Mouse (Mus musculus): ENCODE measurements around the gene Fez1. TPM values are rescaled to one million over a fixed set of nuclear protein-coding genes. Genes with fewer than 3 reads are reported as not detected.

The Fez1 gene
- polyA plus RNA-seq, 1 experiment from 2014 or later, result 715 TPM

- Histone ChIP-seq H3K27me3 (replicated peaks; ENCODE audit: control insufficient read depth, insufficient read depth, low read length) (no peaks in the 10 kb centered on the region), H3K4me1 (replicated peaks; ENCODE audit: control insufficient read depth, insufficient read depth, low read length) (peaks cover 19% of the 10 kb centered on the region), H3K27ac (ENCODE audit: low read length) (no peak overlapping the region; the same call in 1 of the 2 replicates), H3K4me3 (replicated peaks; ENCODE audit: low read length) (no peak overlapping the region), H3K9me3 (ENCODE audit: control insufficient read depth, low read length) (no peaks in the 10 kb centered on the region), H3K9ac (replicated peaks; ENCODE audit: low read depth, low read length) (no peak overlapping the region), H3K4me2 (ENCODE audit: low read length) (no peak overlapping the region), H3K36me3 (ENCODE audit: control insufficient read depth, insufficient read depth) (no peaks in the 10 kb centered on the region)
- 76% methylated on average over 6 of the region's 6 CpGs for WGBS
- ATAC-seq, result no peak
Observed at GRCm38 (mm10) chr9:36831401-36831800, 9.7 kb downstream of the Fez1 start.

- Histone ChIP-seq H3K36me3 (ENCODE audit: control insufficient read depth, insufficient read depth) (no peaks in the 10 kb centered on the region), H3K27ac (ENCODE audit: low read length) (peak overlapping the region; percentile 94), H3K9ac (replicated peaks; ENCODE audit: low read depth, low read length) (peak overlapping the region; percentile 91), H3K4me1 (replicated peaks; ENCODE audit: control insufficient read depth, insufficient read depth, low read length) (peaks cover 21% of the 10 kb centered on the region), H3K4me2 (ENCODE audit: low read length) (peak overlapping the region; percentile 81), H3K9me3 (ENCODE audit: control insufficient read depth, low read length) (no peaks in the 10 kb centered on the region), H3K4me3 (replicated peaks; ENCODE audit: low read length) (peak overlapping the region; percentile 78), H3K27me3 (replicated peaks; ENCODE audit: control insufficient read depth, insufficient read depth, low read length) (no peaks in the 10 kb centered on the region)
- WGBS, result 0% methylated on average over 31 of the region's 32 CpGs
- peak; percentile 93 for ATAC-seq
Observed at GRCm38 (mm10) chr9:36832529-36832928, 10.9 kb downstream of the Fez1 start.

- Histone ChIP-seq H3K27me3 (replicated peaks; ENCODE audit: control insufficient read depth, insufficient read depth, low read length) (no peaks in the 10 kb centered on the region), H3K4me1 (replicated peaks; ENCODE audit: control insufficient read depth, insufficient read depth, low read length) (peaks cover 21% of the 10 kb centered on the region), H3K9ac (replicated peaks; ENCODE audit: low read depth, low read length) (peak overlapping the region; percentile 91), H3K36me3 (ENCODE audit: control insufficient read depth, insufficient read depth) (no peaks in the 10 kb centered on the region), H3K27ac (ENCODE audit: low read length) (peak overlapping the region; percentile 94), H3K4me2 (ENCODE audit: low read length) (peak overlapping the region; percentile 81), H3K4me3 (replicated peaks; ENCODE audit: low read length) (peak overlapping the region; percentile 78), H3K9me3 (ENCODE audit: control insufficient read depth, low read length) (no peaks in the 10 kb centered on the region)
- ATAC-seq, result peak; percentile 72
- WGBS, result under 1% methylated on average over 31 of the region's 31 CpGs
Observed at GRCm38 (mm10) chr9:36833043-36833881, 11.6 kb downstream of the Fez1 start.

- 0% methylated on average over 3 of the region's 3 CpGs for WGBS
- H3K36me3 ChIP-seq (ENCODE audit: control insufficient read depth, insufficient read depth), result no peaks in the 10 kb centered on the region
Observed at GRCm38 (mm10) chr9:36833914-36834313, 12.2 kb downstream of the Fez1 start.

DNA sequence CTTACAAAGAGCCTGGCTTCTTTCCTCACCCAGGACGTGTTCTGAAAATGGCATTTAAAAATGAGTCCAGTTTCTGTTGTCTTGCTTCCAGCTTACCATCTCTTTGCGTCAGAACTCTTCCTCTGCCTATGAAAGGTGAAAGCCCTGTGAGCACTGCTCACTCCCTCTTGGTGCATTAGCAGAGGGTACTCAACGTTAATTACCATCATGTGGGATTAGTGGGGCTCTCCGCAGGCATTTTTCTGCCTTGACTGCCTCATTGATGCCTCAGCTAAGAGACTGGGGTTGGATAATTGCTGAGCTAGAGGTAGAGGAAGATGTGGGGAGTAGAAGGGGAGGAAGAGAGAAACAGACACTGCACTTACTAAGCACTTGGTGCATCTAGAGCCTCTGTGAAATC lies 24.7 kb downstream of the Fez1 start:
- Histone ChIP-seq H3K4me1 (replicated peaks; ENCODE audit: control insufficient read depth, insufficient read depth, low read length) (no peaks in the 10 kb centered on the region), H3K27me3 (replicated peaks; ENCODE audit: control insufficient read depth, insufficient read depth, low read length) (no peaks in the 10 kb centered on the region), H3K4me3 (replicated peaks; ENCODE audit: low read length) (no peak overlapping the region), H3K27ac (ENCODE audit: low read length) (no peak overlapping the region), H3K4me2 (ENCODE audit: low read length) (no peak overlapping the region), H3K36me3 (ENCODE audit: control insufficient read depth, insufficient read depth) (peaks cover 44% of the 10 kb centered on the region), H3K9ac (replicated peaks; ENCODE audit: low read depth, low read length) (no peak overlapping the region), H3K9me3 (ENCODE audit: control insufficient read depth, low read length) (no peaks in the 10 kb centered on the region)
- ATAC-seq, result no peak
- WGBS, result 18% methylated on average over 4 of the region's 4 CpGs

More at GRCm38 (mm10) chr9:36833914-36834313, 12.2 kb downstream of the Fez1 start:
- Histone ChIP-seq H3K9me3 (ENCODE audit: control insufficient read depth, low read length) (no peaks in the 10 kb centered on the region), H3K27me3 (replicated peaks; ENCODE audit: control insufficient read depth, insufficient read depth, low read length) (no peaks in the 10 kb centered on the region), H3K4me2 (ENCODE audit: low read length) (peak overlapping the region; percentile 81), H3K4me1 (replicated peaks; ENCODE audit: control insufficient read depth, insufficient read depth, low read length) (peaks cover 21% of the 10 kb centered on the region), H3K27ac (ENCODE audit: low read length) (peak overlapping the region; percentile 94), H3K4me3 (replicated peaks; ENCODE audit: low read length) (peak overlapping the region; percentile 78), H3K9ac (replicated peaks; ENCODE audit: low read depth, low read length) (peak overlapping the region; percentile 91)
- peak; percentile 15 for ATAC-seq

DNA sequence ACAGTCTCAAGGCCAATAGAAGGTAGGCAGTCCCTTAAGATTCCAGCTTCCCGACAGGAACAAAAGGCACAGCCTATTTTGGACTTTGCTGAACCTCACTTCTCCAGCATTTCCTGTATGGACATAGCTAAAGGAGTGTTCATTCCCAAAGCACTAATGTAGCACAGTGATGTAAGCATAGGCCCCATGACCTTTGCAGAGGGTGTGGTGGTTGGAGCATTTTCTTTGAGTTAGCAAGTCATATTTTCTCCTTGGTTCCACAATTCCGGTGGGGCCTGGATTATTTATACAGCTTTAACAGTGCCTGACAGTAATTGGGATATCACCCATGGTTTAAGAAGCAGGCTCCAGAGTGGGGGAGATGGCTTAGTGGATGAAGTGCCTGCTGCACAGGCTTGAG lies 27.0 kb downstream of the Fez1 start:
- Histone ChIP-seq H3K27me3 (replicated peaks; ENCODE audit: control insufficient read depth, insufficient read depth, low read length) (no peaks in the 10 kb centered on the region), H3K4me3 (replicated peaks; ENCODE audit: low read length) (no peak overlapping the region), H3K9ac (replicated peaks; ENCODE audit: low read depth, low read length) (no peak overlapping the region), H3K27ac (ENCODE audit: low read length) (no peak overlapping the region), H3K36me3 (ENCODE audit: control insufficient read depth, insufficient read depth) (peaks cover 55% of the 10 kb centered on the region), H3K9me3 (ENCODE audit: control insufficient read depth, low read length) (no peaks in the 10 kb centered on the region), H3K4me1 (replicated peaks; ENCODE audit: control insufficient read depth, insufficient read depth, low read length) (no peaks in the 10 kb centered on the region), H3K4me2 (ENCODE audit: low read length) (no peak overlapping the region)
- WGBS, result 82% methylated on average over 2 of the region's 2 CpGs
- no peak for ATAC-seq

DNA sequence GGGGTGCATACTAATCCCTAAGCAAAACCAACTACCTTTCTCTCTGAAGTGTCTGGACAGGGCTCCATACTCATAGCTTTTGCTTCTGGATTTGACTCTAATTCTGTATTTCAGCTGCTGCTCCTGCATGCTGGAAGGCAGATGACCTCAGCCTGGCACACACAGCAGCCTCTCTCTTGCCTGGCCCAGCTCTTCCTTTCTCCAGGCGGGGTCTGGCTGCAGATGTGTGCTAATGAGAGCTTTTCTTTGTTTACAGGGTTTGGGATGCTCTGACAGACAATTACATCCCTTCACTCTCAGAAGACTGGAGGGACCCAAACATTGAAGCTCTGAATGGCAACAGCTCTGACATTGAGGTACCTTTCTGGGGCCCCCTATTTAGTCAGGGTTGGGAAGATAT lies 28.4 kb downstream of the Fez1 start:
- Histone ChIP-seq H3K9ac (replicated peaks; ENCODE audit: low read depth, low read length) (no peak overlapping the region), H3K27me3 (replicated peaks; ENCODE audit: control insufficient read depth, insufficient read depth, low read length) (no peaks in the 10 kb centered on the region), H3K27ac (ENCODE audit: low read length) (no peak overlapping the region), H3K9me3 (ENCODE audit: control insufficient read depth, low read length) (no peaks in the 10 kb centered on the region), H3K36me3 (ENCODE audit: control insufficient read depth, insufficient read depth) (peaks cover 43% of the 10 kb centered on the region), H3K4me2 (ENCODE audit: low read length) (no peak overlapping the region), H3K4me1 (replicated peaks; ENCODE audit: control insufficient read depth, insufficient read depth, low read length) (no peaks in the 10 kb centered on the region), H3K4me3 (replicated peaks; ENCODE audit: low read length) (no peak overlapping the region)
- 0 out of 2 replicates have a peak, but pooled peaks have one; percentile 38 for ATAC-seq
- whole genome bisulfite sequencing, result 41% methylated on average over 1 of the region's 1 CpGs

DNA sequence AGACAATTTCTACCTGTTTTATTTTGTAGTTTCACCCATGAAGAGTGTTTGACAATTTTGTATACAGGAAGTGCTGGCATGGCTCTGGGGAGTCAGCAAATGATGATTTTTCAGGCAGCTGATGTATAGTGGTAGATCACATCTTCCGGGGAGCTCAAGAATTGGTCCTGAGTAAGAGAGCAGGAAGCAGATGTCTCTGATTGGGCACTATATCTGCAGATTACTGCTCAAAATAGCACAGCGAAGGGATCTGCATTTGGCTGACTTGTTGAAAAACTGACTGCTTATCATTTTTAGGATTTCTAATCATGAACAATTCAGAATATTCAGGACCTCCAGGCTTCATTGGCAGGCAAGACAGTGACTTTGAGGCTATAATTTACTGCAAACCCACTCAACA lies 30.5 kb downstream of the Fez1 start:
- 93% methylated on average over 2 of the region's 2 CpGs for WGBS
- H3K27ac ChIP-seq (ENCODE audit: low read length), result no peak overlapping the region
- no peaks in the 10 kb centered on the region for H3K27me3 ChIP-seq (replicated peaks; ENCODE audit: control insufficient read depth, insufficient read depth, low read length)
- no peak overlapping the region for H3K4me3 ChIP-seq (replicated peaks; ENCODE audit: low read length)
- H3K4me2 ChIP-seq (ENCODE audit: low read length), result no peak overlapping the region
- peaks cover 33% of the 10 kb centered on the region for H3K36me3 ChIP-seq (ENCODE audit: control insufficient read depth, insufficient read depth)
- H3K9ac ChIP-seq (replicated peaks; ENCODE audit: low read depth, low read length), result no peak overlapping the region
- ATAC-seq, result no peak
- H3K9me3 ChIP-seq (ENCODE audit: control insufficient read depth, low read length), result no peaks in the 10 kb centered on the region
- H3K4me1 ChIP-seq (replicated peaks; ENCODE audit: control insufficient read depth, insufficient read depth, low read length), result no peaks in the 10 kb centered on the region

DNA sequence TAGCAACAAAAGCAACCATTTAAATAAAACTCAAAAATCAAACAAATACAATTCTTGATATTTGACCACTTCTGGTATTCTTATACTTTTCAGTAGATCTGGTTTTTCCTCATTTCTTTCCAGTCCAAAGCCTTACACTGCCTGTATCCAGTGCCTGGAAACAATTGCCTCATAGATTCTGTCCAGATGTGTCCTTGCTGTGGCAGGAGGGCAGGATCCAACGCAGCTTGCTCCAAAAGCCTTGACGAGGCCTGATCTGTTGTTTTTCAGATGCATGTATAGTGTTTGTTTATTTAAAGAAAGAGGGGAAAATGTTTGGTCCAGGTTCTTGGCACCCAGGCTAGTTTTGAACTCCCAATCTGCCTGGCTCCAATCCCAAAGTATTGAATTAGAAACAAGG lies 34.7 kb downstream of the Fez1 start:
- H3K9ac ChIP-seq (replicated peaks; ENCODE audit: low read depth, low read length), result no peak overlapping the region
- no peak overlapping the region for H3K4me3 ChIP-seq (replicated peaks; ENCODE audit: low read length)
- H3K9me3 ChIP-seq (ENCODE audit: control insufficient read depth, low read length), result no peaks in the 10 kb centered on the region
- peaks cover 22% of the 10 kb centered on the region for H3K36me3 ChIP-seq (ENCODE audit: control insufficient read depth, insufficient read depth)
- 58% methylated on average over 2 of the region's 2 CpGs for WGBS
- H3K4me1 ChIP-seq (replicated peaks; ENCODE audit: control insufficient read depth, insufficient read depth, low read length), result peaks cover 2% of the 10 kb centered on the region; the same call in 1 of the 2 replicates
- H3K27ac ChIP-seq (ENCODE audit: low read length), result no peak overlapping the region
- ATAC-seq, result no peak
- H3K4me2 ChIP-seq (ENCODE audit: low read length), result no peak overlapping the region
- no peaks in the 10 kb centered on the region for H3K27me3 ChIP-seq (replicated peaks; ENCODE audit: control insufficient read depth, insufficient read depth, low read length)
